ENCODE assay signal across 29 mouse cellular contexts in genomic region chr13:45876939-45877338, GRCm38 (mm10).
A peak's percentile ranks its signal among the peaks of the same experiment; 100 is the strongest.
DNase-seq lines count a peak whose midpoint lies in the region; ATAC-seq lines count a peak whose summit lies in the region.
"Had no signal": no experiment of that assay in that cellular context is flagged by ENCODE, and none has a peak within 500 bp of the region (broad histone marks: within the 10 kb centered on the region; RNA-seq: fewer than 3 reads in every experiment).

No protein-coding gene starts in this region.

- WGBS in midbrain, embryonic 15.5 days = 79% methylated on average over 5 of the region's 5 CpGs
- 69% methylated on average over 5 of the region's 5 CpGs for WGBS in kidney, embryonic 14.5 days

- H3K9ac ChIP-seq in midbrain, embryonic 15.5 days = no peak overlapping the region
- H3K9ac ChIP-seq in kidney, embryonic 14.5 days (ENCODE audit: low read depth, low read length) = no peak overlapping the region
- H3K9ac ChIP-seq: embryonic facial prominence, embryonic 13.5 days; forebrain, embryonic 13.5 days; hindbrain, embryonic 13.5 days had no signal

- peaks cover 13% of the 10 kb centered on the region for H3K4me1 ChIP-seq in midbrain, embryonic 15.5 days
- peaks cover 5% of the 10 kb centered on the region; the same call in 1 of the 2 replicates for H3K4me1 ChIP-seq in kidney, embryonic 14.5 days (ENCODE audit: control insufficient read depth, insufficient read depth, low read length)

- no peak overlapping the region for H3K4me2 ChIP-seq in midbrain, embryonic 15.5 days
- H3K4me2 ChIP-seq in kidney, embryonic 14.5 days (replicated peaks; ENCODE audit: low read depth, low read length) = no peak overlapping the region
- H3K4me2 ChIP-seq: embryonic facial prominence, embryonic 13.5 days; forebrain, embryonic 13.5 days; heart, embryonic 11.5 days; hindbrain, embryonic 13.5 days had no signal

- no peak for ATAC-seq in midbrain, embryonic 15.5 days (replicated peaks)
- no peak for ATAC-seq in kidney, embryonic 14.5 days (ENCODE audit: low FRiP score, low TSS enrichment)
- ATAC-seq: forebrain, embryonic 13.5 days; forebrain, embryonic 16.5 days; hindbrain, embryonic 16.5 days; inflammation-experienced regulatory T-cells, adult 6 months had no signal

- H3K9me3 ChIP-seq in midbrain, embryonic 15.5 days = no peaks in the 10 kb centered on the region
- no peaks in the 10 kb centered on the region for H3K9me3 ChIP-seq in kidney, embryonic 14.5 days (ENCODE audit: control insufficient read depth, low read length)
- H3K9me3 ChIP-seq: embryonic facial prominence, embryonic 10.5 days; embryonic facial prominence, embryonic 13.5 days; forebrain, embryonic 10.5 days; forebrain, embryonic 13.5 days; hindbrain, embryonic 10.5 days; hindbrain, embryonic 13.5 days had no signal

- intact Hi-C loops in heart, postnatal 14 days (cut with DNase I) = no loop called here

- no peak overlapping the region for H3K4me3 ChIP-seq in midbrain, embryonic 15.5 days
- H3K4me3 ChIP-seq in kidney, embryonic 14.5 days (ENCODE audit: low read length) = no peak overlapping the region
- H3K4me3 ChIP-seq: embryonic facial prominence, embryonic 10.5 days; embryonic facial prominence, embryonic 13.5 days; erythroblast, embryonic 14.5 days; forebrain, embryonic 10.5 days; forebrain, embryonic 13.5 days; hindbrain, embryonic 10.5 days; hindbrain, embryonic 13.5 days had no signal

- H3K36me3 ChIP-seq in midbrain, embryonic 15.5 days (replicated peaks) = no peaks in the 10 kb centered on the region
- no peaks in the 10 kb centered on the region; the same call in 1 of the 2 replicates for H3K36me3 ChIP-seq in kidney, embryonic 14.5 days (ENCODE audit: control insufficient read depth, insufficient read depth, low read length)
- H3K36me3 ChIP-seq: embryonic facial prominence, embryonic 10.5 days; forebrain, embryonic 10.5 days; hindbrain, embryonic 10.5 days; hindbrain, embryonic 13.5 days had no signal

- no peaks in the 10 kb centered on the region for H3K27me3 ChIP-seq in midbrain, embryonic 15.5 days (replicated peaks)
- no peaks in the 10 kb centered on the region for H3K27me3 ChIP-seq in kidney, embryonic 14.5 days (ENCODE audit: control insufficient read depth, insufficient read depth, low read length)
- H3K27me3 ChIP-seq: embryonic facial prominence, embryonic 13.5 days; forebrain, embryonic 13.5 days; hindbrain, embryonic 13.5 days had no signal

- peak; percentile 55 for DNase-seq in heart, adult 11 months
- no peak for DNase-seq in heart, postnatal 14 days
- DNase-seq in CD4-positive helper T cell, adult 2 months (ENCODE audit: low read depth, low spot score) = peak; percentile 49
- peak; percentile 67 for DNase-seq in induced T-regulatory cell, adult 2 months (ENCODE audit: low read depth)
- DNase-seq in thymus, postnatal 4 days = peak; percentile 32
- DNase-seq: adrenal gland, adult 2 months; adrenal gland, postnatal 14 days; B cell, adult 2 months; cerebellum, adult 11-12 months; cerebellum, adult 8-10 months; cerebellum, postnatal 10 days; cerebellum, postnatal 36 days; embryo, embryonic 11 days; gastrocnemius, postnatal 10 days; gastrocnemius, postnatal 36 days; heart, postnatal 36 days had no signal

- H3K27ac ChIP-seq in midbrain, embryonic 15.5 days = no peak overlapping the region
- no peak overlapping the region for H3K27ac ChIP-seq in kidney, embryonic 14.5 days (ENCODE audit: low read depth, low read length)
- H3K27ac ChIP-seq: embryonic facial prominence, embryonic 10.5 days; embryonic facial prominence, embryonic 13.5 days; forebrain, embryonic 10.5 days; forebrain, embryonic 13.5 days; hindbrain, embryonic 10.5 days; hindbrain, embryonic 13.5 days had no signal

Comparison
In these comparisons a context has a peak if more than half of its experiments do, and no peak if none do; other contexts are left out.
1. DNase-seq: peak in heart, adult 11 months (single experiment), CD4-positive helper T cell, adult 2 months (single experiment), induced T-regulatory cell, adult 2 months (single experiment) and thymus, postnatal 4 days (single experiment); none in heart, postnatal 14 days (0 of 2).